Mouse (Mus musculus): ENCODE results near the gene Cdc14a.

- TF ChIP-seq CTCF (IDR thresholded peaks at IDR 0.05), result no peak
- no peak for TF ChIP-seq POLR2A (IDR thresholded peaks at IDR 0.05; ENCODE audit: insufficient read depth, low read depth, low read length)
These were observed 170.7 kb downstream of the Cdc14a start, which contains the start of gene Gpr88 for GRCm38 (mm10) chr3:116253077-116253531.

All from heart, adult 2 months (tissue).